Mouse (Mus musculus): Measurements from ENCODE around the gene Ciz1.
"Not testable (repeated sequence)": the region's sequence is repeated elsewhere in the genome, so short reads cannot be mapped to it uniquely, and the experiment has no call there.

Gene Ciz1

GRCm38 (mm10) chr2:32344598-32345321, 7.4 kb upstream of the Ciz1 start:
- in situ Hi-C loops (cut with MboI; ENCODE audit: low sequenced_read_pairs): no loop called here

- in situ Hi-C loops (cut with MboI; ENCODE audit: low sequenced_read_pairs): no loop called here
Measured at GRCm38 (mm10) chr2:32347019-32347418, 5.1 kb upstream of the Ciz1 start.

DNA sequence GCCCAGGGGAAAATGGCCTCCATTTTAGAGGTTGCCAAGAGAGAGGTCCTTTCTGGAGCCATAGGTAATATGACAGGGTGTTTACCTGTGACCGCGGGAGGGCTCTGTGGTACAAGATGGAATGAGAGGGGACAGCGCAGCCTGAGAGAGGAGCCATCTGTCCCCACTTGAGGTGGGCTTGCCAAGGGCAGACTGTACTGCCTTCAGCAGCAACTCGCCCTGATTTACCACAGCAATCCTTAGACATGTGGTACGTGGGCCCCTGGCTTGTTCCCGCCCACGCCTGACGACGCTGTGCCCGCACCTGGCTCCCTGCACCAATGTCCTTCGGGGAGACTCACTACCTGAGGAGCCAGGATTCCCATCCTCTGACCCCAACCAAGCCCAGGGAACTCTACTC, 3.8 kb upstream of the Ciz1 start:
- in situ Hi-C loops (cut with MboI; ENCODE audit: low sequenced_read_pairs): no loop called here

- in situ Hi-C loops (cut with MboI; ENCODE audit: low sequenced_read_pairs): no loop called here
Measured at GRCm38 (mm10) chr2:32349625-32350255, 2.4 kb upstream of the Ciz1 start.

DNA sequence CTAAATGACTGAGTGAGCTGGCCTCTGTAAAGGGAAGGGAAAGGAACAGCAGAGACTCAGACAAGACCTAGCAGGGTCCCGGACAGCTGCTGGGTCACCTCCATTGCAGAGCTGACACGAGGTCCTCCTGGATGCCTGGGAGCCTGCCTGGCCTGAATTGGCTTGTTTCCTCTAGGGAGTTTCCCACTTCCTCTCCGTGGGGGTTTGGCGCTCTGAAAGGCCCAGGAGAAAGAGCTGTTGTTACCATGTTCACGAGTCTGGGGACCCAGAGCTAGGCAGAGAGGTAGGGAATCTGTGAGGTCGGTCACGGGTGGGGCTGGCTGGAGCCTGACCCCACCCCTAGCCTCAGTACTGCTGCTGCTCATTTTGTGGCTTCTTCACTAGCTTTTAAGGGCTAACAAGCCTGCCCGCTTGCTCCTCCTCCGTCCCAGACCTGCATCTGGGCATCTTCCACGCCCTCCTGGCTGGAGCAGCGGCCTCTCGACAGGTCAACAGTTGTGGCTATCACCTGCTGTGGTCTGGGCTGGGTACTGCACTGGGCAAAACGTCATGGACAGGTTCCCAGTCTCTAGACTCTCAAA, 1.6 kb upstream of the Ciz1 start:
- in situ Hi-C loops (cut with MboI; ENCODE audit: low sequenced_read_pairs): no loop called here

GRCm38 (mm10) chr2:32351471-32351961, 611 bp upstream of the Ciz1 start:
- in situ Hi-C loops (cut with MboI; ENCODE audit: low sequenced_read_pairs): no loop called here

DNA sequence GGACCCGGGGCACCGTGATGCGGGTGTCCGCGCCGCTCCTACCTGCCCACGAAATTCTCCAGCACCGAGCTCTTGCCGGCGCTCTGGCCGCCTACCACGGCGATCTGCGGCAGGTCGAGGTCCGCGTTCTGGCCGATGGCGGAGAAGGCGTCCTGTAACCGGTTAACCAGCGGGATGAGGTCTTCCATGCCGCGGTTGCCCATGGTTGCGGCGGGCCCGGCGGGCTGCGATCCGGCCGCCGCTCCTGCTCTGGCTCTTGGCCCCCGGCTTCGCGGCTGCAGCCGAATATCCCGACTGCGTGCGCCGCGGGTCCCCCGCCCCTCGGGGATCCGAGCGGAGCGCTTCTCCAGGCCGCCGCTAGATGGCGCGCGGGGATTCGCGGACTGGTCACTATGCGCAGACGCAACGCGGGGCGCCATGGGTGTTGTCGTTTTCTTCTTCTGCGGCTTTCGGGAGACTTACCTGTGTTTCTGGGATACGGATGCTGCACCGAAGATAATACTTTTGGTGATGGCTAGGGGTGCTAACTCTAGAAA, 948 bp downstream of the Ciz1 start, which contains the start of gene Dnm1:
Gene Dnm1 (minus strand): TSS at position 332 of the 536 bp plus-strand sequence.
- in situ Hi-C loops (cut with MboI; ENCODE audit: low sequenced_read_pairs): no loop called here

- in situ Hi-C loops (cut with MboI; ENCODE audit: low sequenced_read_pairs): no loop called here
Measured at GRCm38 (mm10) chr2:32353836-32354235, 1.7 kb downstream of the Ciz1 start.

DNA sequence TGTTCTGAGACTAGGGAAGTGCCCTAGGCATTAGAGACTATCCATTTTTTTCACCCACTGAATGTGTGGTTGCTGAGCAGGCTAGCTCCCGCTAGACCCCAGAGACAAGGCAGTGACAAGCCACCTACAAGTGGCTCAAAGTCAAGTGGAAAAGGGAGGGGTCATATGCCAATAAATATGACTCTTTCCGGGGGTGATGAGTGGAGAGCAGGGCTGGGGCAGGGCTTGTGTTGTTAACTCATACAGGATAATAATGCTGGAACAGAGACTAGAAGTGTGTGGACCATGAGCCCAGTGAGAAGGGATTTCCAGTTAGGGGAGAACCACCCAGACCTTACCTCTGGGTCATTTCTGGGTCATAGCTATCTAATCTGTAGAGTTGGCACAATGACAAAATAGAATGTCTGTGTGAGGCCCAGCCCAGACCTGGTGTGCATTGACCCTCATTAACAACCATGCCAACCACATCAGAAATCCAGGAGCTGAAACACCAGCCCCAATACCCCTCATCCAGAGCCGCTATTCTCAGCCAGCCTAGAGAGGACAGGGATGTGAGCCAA, 2.3 kb downstream of the Ciz1 start:
- in situ Hi-C loops (cut with MboI; ENCODE audit: low sequenced_read_pairs): no loop called here

- in situ Hi-C loops (cut with MboI; ENCODE audit: low sequenced_read_pairs): no loop called here
Measured at GRCm38 (mm10) chr2:32356216-32356615, 4.1 kb downstream of the Ciz1 start.

DNA sequence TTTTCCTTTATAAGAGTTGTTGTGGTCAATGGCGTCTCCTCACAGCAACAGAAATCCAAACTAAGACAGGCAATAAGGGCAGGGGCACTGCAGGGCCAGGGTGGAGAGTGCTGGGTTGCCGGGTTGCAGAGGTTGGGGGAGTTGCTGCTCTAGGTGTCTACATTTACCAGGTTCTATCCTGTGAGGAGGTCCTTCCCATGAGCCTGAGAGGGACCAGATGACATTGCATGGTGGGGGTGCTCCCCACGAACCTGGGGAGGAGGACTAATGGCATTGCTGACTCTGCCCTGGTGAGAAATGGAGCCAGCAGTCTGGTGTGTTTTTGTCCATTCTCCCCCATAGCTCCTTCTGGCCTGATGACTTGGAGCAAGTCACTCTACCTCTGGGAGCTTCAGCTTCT, 5.6 kb downstream of the Ciz1 start:
- in situ Hi-C loops (cut with MboI; ENCODE audit: low sequenced_read_pairs): no loop called here

GRCm38 (mm10) chr2:32358381-32358780, 6.3 kb downstream of the Ciz1 start:
- in situ Hi-C loops (cut with MboI; ENCODE audit: low sequenced_read_pairs): no loop called here

DNA sequence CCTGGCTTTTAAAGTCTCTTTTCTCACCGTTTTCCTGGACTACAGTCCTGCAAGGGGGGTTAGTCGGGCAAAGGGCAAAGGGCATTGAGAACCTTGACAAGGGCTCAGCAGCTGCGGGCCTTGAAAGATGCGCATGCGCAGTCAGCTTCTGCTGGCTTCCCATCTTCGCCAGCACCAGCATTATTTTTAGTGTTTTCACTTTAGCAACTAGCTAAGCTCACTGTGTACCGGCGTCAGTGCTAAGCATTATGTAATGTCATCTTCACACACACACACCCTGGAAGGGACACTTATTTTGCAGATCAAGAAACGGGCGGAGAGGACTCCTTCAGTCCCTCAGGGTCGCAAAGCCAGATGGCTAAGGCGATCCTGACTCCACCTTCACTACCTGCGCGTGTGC, 8.6 kb downstream of the Ciz1 start:
- in situ Hi-C loops (cut with MboI; ENCODE audit: low sequenced_read_pairs): no loop called here

- in situ Hi-C loops (cut with MboI; ENCODE audit: low sequenced_read_pairs): no loop called here
Measured at GRCm38 (mm10) chr2:32361437-32361836, 9.3 kb downstream of the Ciz1 start.

DNA sequence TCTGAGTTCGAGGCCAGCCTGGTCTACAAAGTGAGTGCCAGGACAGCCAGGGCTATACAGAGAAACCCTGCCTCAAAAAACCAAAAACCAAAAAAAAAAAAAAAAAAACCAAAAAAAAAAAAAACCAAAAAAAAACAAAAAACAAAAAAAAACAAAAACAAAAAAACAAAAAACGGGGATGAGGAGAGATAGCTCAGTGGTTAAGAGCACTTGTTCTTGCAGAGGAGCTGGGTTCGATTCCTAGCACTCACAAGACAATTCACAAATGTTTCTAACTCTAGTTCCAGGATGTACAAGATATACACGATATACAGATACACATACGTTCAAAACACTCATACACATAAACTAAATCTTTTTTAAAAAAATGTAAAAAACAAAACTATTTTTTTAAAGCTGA, 10.1 kb downstream of the Ciz1 start:
- in situ Hi-C loops (cut with MboI; ENCODE audit: low sequenced_read_pairs): not testable (repeated sequence)

GRCm38 (mm10) chr2:32362817-32363340, 10.8 kb downstream of the Ciz1 start:
- in situ Hi-C loops (cut with MboI; ENCODE audit: low sequenced_read_pairs): no loop called here

DNA sequence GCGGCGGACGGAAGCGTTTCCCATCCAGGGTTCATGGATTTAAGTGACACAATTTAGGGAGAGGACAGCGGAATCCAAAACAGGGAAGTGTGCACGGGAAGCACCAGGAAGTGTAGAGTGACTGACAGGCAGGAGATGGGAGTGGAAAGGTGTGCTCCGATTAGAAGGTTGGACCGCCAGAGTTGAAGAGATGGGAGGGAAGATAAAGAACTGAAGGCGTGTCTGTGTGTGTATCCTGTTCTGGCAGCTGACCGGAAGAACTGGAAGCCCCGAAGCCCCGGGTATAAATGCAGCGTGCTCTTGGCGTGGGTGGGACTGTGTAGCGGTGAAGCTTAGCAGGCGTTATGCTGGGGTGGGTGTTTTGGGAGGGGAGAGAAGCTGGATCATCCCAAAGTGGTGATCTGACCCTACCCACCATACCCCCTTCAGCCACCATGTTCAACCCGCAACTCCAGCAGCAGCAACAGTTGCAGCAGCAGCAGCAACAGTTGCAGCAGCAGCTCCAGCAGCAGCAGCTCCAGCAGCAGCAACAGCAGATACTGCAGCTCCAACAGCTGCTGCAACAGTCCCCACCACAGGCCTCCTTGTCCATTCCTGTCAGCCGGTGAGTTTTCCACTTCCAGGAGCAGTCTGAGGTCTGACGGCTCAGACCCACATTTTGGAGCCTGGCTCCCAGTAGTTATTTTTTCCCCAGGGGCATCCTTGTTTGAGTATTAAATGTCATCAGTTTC, 11.4 kb downstream of the Ciz1 start:
- in situ Hi-C loops (cut with MboI; ENCODE audit: low sequenced_read_pairs): no loop called here

DNA sequence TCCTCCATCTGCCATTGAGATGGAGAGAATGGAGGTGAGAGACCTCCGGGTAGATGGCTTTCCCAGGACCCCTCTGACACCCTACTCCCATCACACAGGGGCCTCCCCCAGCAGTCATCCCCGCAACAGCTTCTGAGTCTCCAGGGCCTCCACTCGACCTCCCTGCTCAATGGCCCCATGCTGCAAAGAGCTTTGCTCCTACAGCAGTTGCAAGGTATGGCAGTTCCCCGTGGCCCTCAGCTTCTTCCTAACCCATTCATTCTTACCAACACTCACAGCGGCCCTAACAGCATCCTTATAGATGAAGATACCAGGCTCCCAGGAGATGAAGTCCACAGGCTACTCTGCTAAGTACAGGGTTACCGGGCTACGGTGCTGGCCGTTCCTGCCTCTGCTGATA, 12.0 kb downstream of the Ciz1 start:
- in situ Hi-C loops (cut with MboI; ENCODE audit: low sequenced_read_pairs): no loop called here

GRCm38 (mm10) chr2:32367315-32367714, 15.2 kb downstream of the Ciz1 start:
- in situ Hi-C loops (cut with MboI; ENCODE audit: low sequenced_read_pairs): no loop called here

- in situ Hi-C loops (cut with MboI; ENCODE audit: low sequenced_read_pairs): no loop called here
Measured at GRCm38 (mm10) chr2:32374191-32374590, 22.1 kb downstream of the Ciz1 start.

Measured in CH12F3 (cell line).